Mouse (Mus musculus) testis, adult 2 months (tissue): ENCODE results near the gene Cbx7.

ENCODE experiments used
- CTCF ChIP-seq: fragments of 200-500 bp; IDR thresholded peaks from 2 replicates; pipeline ENCODE4 v1.5.1; 2012; ENCODE audit warnings: low read depth, mild to moderate bottlenecking, inconsistent platforms, low read length, moderate library complexity; ENCODE audit not compliant: control insufficient read depth, insufficient read depth, insufficient replicate concordance
- POLR2A ChIP-seq: fragments of 200-500 bp; IDR thresholded peaks from 2 replicates; pipeline ENCODE4 v1.6.1; 2012; ENCODE audit warnings: low read depth, mild to moderate bottlenecking, inconsistent platforms, low read length, moderate library complexity; ENCODE audit not compliant: control insufficient read depth

DNA sequence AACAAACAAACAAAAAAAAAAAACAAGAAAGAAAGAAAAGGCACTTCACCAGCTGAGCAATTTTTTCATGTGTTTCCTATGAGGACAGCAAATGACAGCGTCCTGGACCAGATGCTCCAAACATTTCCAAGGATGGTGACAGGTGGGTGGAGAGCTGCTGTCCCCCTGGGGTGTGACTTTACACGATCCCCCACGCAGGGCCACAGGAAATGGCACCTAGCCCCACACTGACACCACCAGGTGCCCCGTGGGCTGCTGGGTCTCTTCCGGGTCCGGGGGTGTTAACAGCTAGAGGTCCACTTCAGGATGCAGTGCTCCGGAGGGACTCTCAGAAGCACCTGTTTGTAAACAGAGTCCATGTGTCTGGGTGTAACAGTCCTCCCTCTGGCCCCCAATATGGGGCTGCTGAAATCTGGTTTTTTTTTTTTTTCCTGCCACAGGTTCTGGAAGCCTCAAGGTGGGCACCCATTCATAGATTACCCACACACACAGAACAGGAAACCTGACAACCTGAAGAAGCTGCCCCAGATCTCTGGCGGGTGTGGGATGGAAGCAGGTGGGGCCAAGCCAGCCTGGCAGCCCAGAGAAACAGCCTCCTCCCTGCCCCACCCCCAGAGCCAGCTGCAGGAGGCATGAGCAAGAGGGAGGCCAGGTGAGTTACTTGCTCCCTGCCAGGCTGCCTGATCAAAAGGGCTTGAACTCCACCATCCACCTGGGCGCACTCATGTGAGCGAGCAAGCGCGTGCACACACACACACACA, 38.7 kb upstream of the Cbx7 start:
- TF ChIP-seq CTCF: no peak
- no peak for TF ChIP-seq POLR2A
